Mouse (Mus musculus) MN1 (cell line): ENCODE data around the gene Slc22a6.

ENCODE experiments used
- DNase-seq: peaks from one replicate; pipeline ENCODE4 v3.0.0-alpha.2; 2016; ENCODE audit warnings: low spot score

Gene Slc22a6

GRCm38 (mm10) chr19:8611358-8612123 is 6.3 kb upstream of the Slc22a6 start:
- DNase-seq: no peak

GRCm38 (mm10) chr19:8613111-8613510 is 4.7 kb upstream of the Slc22a6 start:
- no peak for DNase-seq

GRCm38 (mm10) chr19:8614343-8614742 is 3.5 kb upstream of the Slc22a6 start:
- no peak for DNase-seq

- no peak for DNase-seq
Measured at GRCm38 (mm10) chr19:8616314-8616713, 1.5 kb upstream of the Slc22a6 start.

- DNase-seq: no peak
Measured at GRCm38 (mm10) chr19:8621098-8621497, 3.3 kb downstream of the Slc22a6 start.

- DNase-seq: no peak
Measured at GRCm38 (mm10) chr19:8630249-8630648, 12.4 kb downstream of the Slc22a6 start.

GRCm38 (mm10) chr19:8630826-8631225 is 13.0 kb downstream of the Slc22a6 start:
- no peak for DNase-seq

GRCm38 (mm10) chr19:8632029-8632428 is 14.2 kb downstream of the Slc22a6 start:
- no peak for DNase-seq

- no peak for DNase-seq
Measured at GRCm38 (mm10) chr19:8642086-8642485, 24.2 kb downstream of the Slc22a6 start.

GRCm38 (mm10) chr19:8646393-8646792 is 28.6 kb downstream of the Slc22a6 start:
- no peak for DNase-seq

GRCm38 (mm10) chr19:8655833-8656232 is 38.0 kb downstream of the Slc22a6 start:
- no peak for DNase-seq

GRCm38 (mm10) chr19:8656341-8656740 is 38.5 kb downstream of the Slc22a6 start:
- DNase-seq: no peak

- no peak for DNase-seq
Measured at GRCm38 (mm10) chr19:8661821-8662307, 44.0 kb downstream of the Slc22a6 start.

- no peak for DNase-seq
Measured at GRCm38 (mm10) chr19:8662337-8662736, 44.5 kb downstream of the Slc22a6 start.

GRCm38 (mm10) chr19:8663360-8663839 is 45.6 kb downstream of the Slc22a6 start, which contains the start of gene Chrm1:
Gene Chrm1 (plus strand): TSS chr19:8663789.
- no peak for DNase-seq

- no peak for DNase-seq
Measured at GRCm38 (mm10) chr19:8663911-8664421, 46.1 kb downstream of the Slc22a6 start.

- DNase-seq: no peak
Measured at GRCm38 (mm10) chr19:8664859-8665258, 47.0 kb downstream of the Slc22a6 start.

GRCm38 (mm10) chr19:8665746-8666145 is 47.9 kb downstream of the Slc22a6 start:
- no peak for DNase-seq

- no peak for DNase-seq
Measured at GRCm38 (mm10) chr19:8672859-8673258, 55.0 kb downstream of the Slc22a6 start.

GRCm38 (mm10) chr19:8673336-8674063 is 55.7 kb downstream of the Slc22a6 start:
- no peak for DNase-seq
